Mouse (Mus musculus): ENCODE measurements around the gene App.

GRCm38 (mm10) chr16:84982589-84982988 is 191.0 kb downstream of the App start:
- TF ChIP-seq CTCF (IDR thresholded peaks at IDR 0.05; ENCODE audit: control insufficient read depth, insufficient read depth, insufficient read length) = no peak
- TF ChIP-seq MAX (IDR thresholded peaks at IDR 0.05) = no peak
- TF ChIP-seq CEBPB (IDR thresholded peaks at IDR 0.05; ENCODE audit: low read depth) = no peak
- no peak for TF ChIP-seq USF1 (IDR thresholded peaks at IDR 0.05; ENCODE audit: low read depth)
- TF ChIP-seq MYOD1 (IDR thresholded peaks at IDR 0.05; ENCODE audit: control insufficient read depth, insufficient read length, low read depth) = no peak
- no peak for TF ChIP-seq FOSL1 (IDR thresholded peaks at IDR 0.05; ENCODE audit: insufficient read depth, low read length, poor library complexity, severe bottlenecking)

Measured in C2C12 (cell line).